In genomic region chr14:25350282-25350964, GRCm38 (mm10) we compare ENCODE assay signal across 14 mouse cellular contexts.
A peak's percentile ranks its signal among the peaks of the same experiment; 100 is the strongest.
DNase-seq lines count a peak whose midpoint lies in the region; ATAC-seq and TF ChIP-seq lines count a peak whose summit lies in the region.
"Had no signal": no experiment of that assay in that cellular context is flagged by ENCODE, and none has a peak within 500 bp of the region (broad histone marks: within the 10 kb centered on the region; RNA-seq: fewer than 3 reads in every experiment).

No protein-coding gene starts in this region.

- intact Hi-C loops in left cerebral cortex, adult 2 months (cut with DNase I), result no loop called here
- intact Hi-C loops in heart, postnatal 14 days (cut with DNase I), result loop anchor here (5.0 kb wide), 1 partner anchor 113 kb away; no protein-coding TSS in a partner anchor

- H3K27ac ChIP-seq in left cerebral cortex, adult 2 months, result 0 out of 2 replicates have a peak overlapping the region, but pooled peaks have one; percentile 12
- H3K27ac ChIP-seq in embryonic facial prominence, embryonic 10.5 days (replicated peaks), result peak overlapping the region; percentile 49
- H3K27ac ChIP-seq in embryonic facial prominence, embryonic 15.5 days (replicated peaks), result peak overlapping the region; percentile 83
- H3K27ac ChIP-seq in limb, embryonic 13.5 days, result peak overlapping the region; percentile 92
- no peak overlapping the region for H3K27ac ChIP-seq in hindbrain, postnatal 0 days
- H3K27ac ChIP-seq: heart, embryonic 13.5 days; hindbrain, embryonic 15.5 days; kidney, embryonic 15.5 days; lung, embryonic 15.5 days; neural tube, embryonic 13.5 days had no signal

- TF ChIP-seq CTCF in left cerebral cortex, adult 2 months (IDR thresholded peaks at IDR 0.05), result no peak
- no peak for TF ChIP-seq CTCF in hindbrain, postnatal 0 days (IDR thresholded peaks at IDR 0.05; ENCODE audit: low read depth)

- no peaks in the 10 kb centered on the region for H3K36me3 ChIP-seq in embryonic facial prominence, embryonic 10.5 days (replicated peaks)
- H3K36me3 ChIP-seq in embryonic facial prominence, embryonic 15.5 days, result no peaks in the 10 kb centered on the region
- no peaks in the 10 kb centered on the region for H3K36me3 ChIP-seq in limb, embryonic 13.5 days
- H3K36me3 ChIP-seq in hindbrain, postnatal 0 days (ENCODE audit: insufficient read depth, low read length), result no peaks in the 10 kb centered on the region
- H3K36me3 ChIP-seq: heart, embryonic 13.5 days; hindbrain, embryonic 15.5 days; kidney, embryonic 15.5 days; lung, embryonic 15.5 days; neural tube, embryonic 13.5 days had no signal

- H3K9me3 ChIP-seq in embryonic facial prominence, embryonic 10.5 days, result no peaks in the 10 kb centered on the region
- H3K9me3 ChIP-seq in embryonic facial prominence, embryonic 15.5 days (replicated peaks), result no peaks in the 10 kb centered on the region
- no peaks in the 10 kb centered on the region for H3K9me3 ChIP-seq in limb, embryonic 13.5 days
- no peaks in the 10 kb centered on the region for H3K9me3 ChIP-seq in hindbrain, postnatal 0 days (ENCODE audit: low read length)
- H3K9me3 ChIP-seq: heart, embryonic 13.5 days; hindbrain, embryonic 15.5 days; kidney, embryonic 15.5 days; lung, embryonic 15.5 days; neural tube, embryonic 13.5 days had no signal

- DNase-seq in left cerebral cortex, adult 2 months (ENCODE audit: extremely low spot score in 1 of 2, low spot score in 2 of 2), result peak in 1 of 2 experiments; percentile 27
- no peak for DNase-seq in left cerebral cortex, adult 11 months (ENCODE audit: low spot score)
- DNase-seq in embryonic facial prominence, embryonic 10.5 days (ENCODE audit: low spot score), result no peak
- DNase-seq in hindbrain, postnatal 0 days (ENCODE audit: low spot score), result no peak
- DNase-seq in heart, postnatal 14 days, result no peak
- DNase-seq: cerebellum, adult 2 months; gastrocnemius, postnatal 25 days had no signal

- 81% methylated on average over 9 of the region's 9 CpGs for WGBS in embryonic facial prominence, embryonic 10.5 days
- 32% methylated on average over 9 of the region's 9 CpGs for WGBS in embryonic facial prominence, embryonic 15.5 days
- WGBS in limb, embryonic 13.5 days, result 24% methylated on average over 9 of the region's 9 CpGs
- 75% methylated on average over 9 of the region's 9 CpGs for WGBS in hindbrain, postnatal 0 days

- no peak overlapping the region for H3K4me2 ChIP-seq in embryonic facial prominence, embryonic 15.5 days (replicated peaks)
- peak overlapping the region; percentile 9; the same call in 1 of the 2 replicates for H3K4me2 ChIP-seq in limb, embryonic 13.5 days (replicated peaks)
- H3K4me2 ChIP-seq in hindbrain, postnatal 0 days (ENCODE audit: low read depth, low read length), result no peak overlapping the region
- H3K4me2 ChIP-seq: heart, embryonic 13.5 days; hindbrain, embryonic 15.5 days; kidney, embryonic 15.5 days; lung, embryonic 15.5 days; neural tube, embryonic 13.5 days had no signal

- no peak overlapping the region for H3K4me3 ChIP-seq in left cerebral cortex, adult 2 months
- no peak overlapping the region for H3K4me3 ChIP-seq in embryonic facial prominence, embryonic 10.5 days
- no peak overlapping the region for H3K4me3 ChIP-seq in embryonic facial prominence, embryonic 15.5 days (replicated peaks)
- no peak overlapping the region for H3K4me3 ChIP-seq in limb, embryonic 13.5 days
- no peak overlapping the region for H3K4me3 ChIP-seq in hindbrain, postnatal 0 days (ENCODE audit: low read length)
- H3K4me3 ChIP-seq: heart, embryonic 13.5 days; hindbrain, embryonic 15.5 days; kidney, embryonic 15.5 days; lung, embryonic 15.5 days; neural tube, embryonic 13.5 days had no signal

- H3K9ac ChIP-seq in embryonic facial prominence, embryonic 15.5 days, result no peak overlapping the region
- 0 out of 2 replicates have a peak overlapping the region, but pooled peaks have one; percentile 25 for H3K9ac ChIP-seq in limb, embryonic 13.5 days
- no peak overlapping the region for H3K9ac ChIP-seq in hindbrain, postnatal 0 days (replicated peaks; ENCODE audit: low read length)
- H3K9ac ChIP-seq: heart, embryonic 13.5 days; hindbrain, embryonic 15.5 days; kidney, embryonic 15.5 days; lung, embryonic 15.5 days; neural tube, embryonic 13.5 days had no signal

- H3K4me1 ChIP-seq in embryonic facial prominence, embryonic 10.5 days, result peaks cover 33% of the 10 kb centered on the region
- H3K4me1 ChIP-seq in embryonic facial prominence, embryonic 15.5 days, result peaks cover 46% of the 10 kb centered on the region
- H3K4me1 ChIP-seq in limb, embryonic 13.5 days, result peaks cover 46% of the 10 kb centered on the region
- H3K4me1 ChIP-seq in hindbrain, postnatal 0 days (ENCODE audit: insufficient read depth, low read length), result peaks cover 9% of the 10 kb centered on the region
- H3K4me1 ChIP-seq: neural tube, embryonic 13.5 days had no signal

- H3K27me3 ChIP-seq in embryonic facial prominence, embryonic 10.5 days (replicated peaks; ENCODE audit: low read depth, poor library complexity, severe bottlenecking), result peaks cover 12% of the 10 kb centered on the region; the same call in 1 of the 2 replicates
- H3K27me3 ChIP-seq in embryonic facial prominence, embryonic 15.5 days, result no peaks in the 10 kb centered on the region
- H3K27me3 ChIP-seq in limb, embryonic 13.5 days, result no peaks in the 10 kb centered on the region
- no peaks in the 10 kb centered on the region for H3K27me3 ChIP-seq in hindbrain, postnatal 0 days (ENCODE audit: insufficient read depth, low read length)
- H3K27me3 ChIP-seq: heart, embryonic 13.5 days; hindbrain, embryonic 15.5 days; kidney, embryonic 15.5 days; lung, embryonic 15.5 days; neural tube, embryonic 13.5 days had no signal

- ATAC-seq in embryonic facial prominence, embryonic 15.5 days (ENCODE audit: insufficient number of reproducible peaks, low FRiP score, low TSS enrichment, low read depth), result peak; percentile 61
- peak; percentile 71 for ATAC-seq in limb, embryonic 13.5 days (ENCODE audit: low FRiP score, low read depth)
- ATAC-seq in hindbrain, postnatal 0 days, result no peak
